Mouse (Mus musculus): ENCODE results near the gene Uox. TPM values are rescaled to one million over a fixed set of nuclear protein-coding genes. Genes with fewer than 3 reads are reported as not detected.

Uox gene
- not detected in 2 replicates for polyA plus RNA-seq (2014; fragmentation: Nextera tagmentation; extraction: Ambion mirVana)

GRCm38 (mm10) chr3:146570148-146570782 is at the start of gene Uox:
Uox (plus strand) TSS chr3:146570426.
- no peak within 1 kb of the TSS for H3K27ac ChIP-seq (ENCODE audit: low read depth)
- H3K4me2 ChIP-seq, result no peak within 1 kb of the TSS
- H3K4me1 ChIP-seq (ENCODE audit: insufficient read depth), result no peaks in the 10 kb centered on the region
- no peaks in the 10 kb centered on the region for H3K9me3 ChIP-seq (ENCODE audit: low read depth, low read length)
- no peak within 1 kb of the TSS for H3K4me3 ChIP-seq (ENCODE audit: low read depth, low read length)
- H3K27me3 ChIP-seq (ENCODE audit: insufficient read depth, low read length), result no peaks in the 10 kb centered on the region
- WGBS, result 60% methylated on average over 10 of the region's 10 CpGs
- TF ChIP-seq CTCF (IDR thresholded peaks at IDR 0.05; ENCODE audit: low read depth), result no peak
- H3K36me3 ChIP-seq (ENCODE audit: insufficient read depth), result no peaks in the 10 kb centered on the region
- H3K9ac ChIP-seq, result no peak within 1 kb of the TSS
- DNase-seq, result no peak
- no peak for ATAC-seq (ENCODE audit: insufficient read depth)

- peaks cover 25% of the 10 kb centered on the region for H3K36me3 ChIP-seq (ENCODE audit: insufficient read depth)
- H3K9me3 ChIP-seq (ENCODE audit: low read depth, low read length), result no peaks in the 10 kb centered on the region
- peak within 1 kb of the TSS; percentile 76 for H3K4me2 ChIP-seq
- H3K27me3 ChIP-seq (ENCODE audit: insufficient read depth, low read length), result no peaks in the 10 kb centered on the region
- no peak for TF ChIP-seq CTCF (IDR thresholded peaks at IDR 0.05; ENCODE audit: low read depth)
- ATAC-seq (ENCODE audit: insufficient read depth), result peak; percentile 96
- peak within 1 kb of the TSS; percentile 98 for H3K27ac ChIP-seq (ENCODE audit: low read depth)
- WGBS, result under 1% methylated on average over 63 of the region's 82 CpGs
- no peaks in the 10 kb centered on the region for H3K4me1 ChIP-seq (ENCODE audit: insufficient read depth)
- peak within 1 kb of the TSS; percentile 83 for H3K9ac ChIP-seq
- DNase-seq, result peak; percentile 97
- peak within 1 kb of the TSS; percentile 74 for H3K4me3 ChIP-seq (ENCODE audit: low read depth, low read length)
Observed at GRCm38 (mm10) chr3:146520798-146521651, 49.2 kb upstream of the Uox start, which contains the start of gene Rpf1. Rpf1 (minus strand) TSS chr3:146521429.

- no peak for ATAC-seq (ENCODE audit: insufficient read depth)
Observed at GRCm38 (mm10) chr3:146521652-146522020, 48.6 kb upstream of the Uox start.

GRCm38 (mm10) chr3:146528335-146528734 is 41.9 kb upstream of the Uox start:
- no peak overlapping the region for H3K4me2 ChIP-seq
- no peak for TF ChIP-seq CTCF (IDR thresholded peaks at IDR 0.05; ENCODE audit: low read depth)
- H3K27ac ChIP-seq (ENCODE audit: low read depth), result no peak overlapping the region
- H3K4me1 ChIP-seq (ENCODE audit: insufficient read depth), result no peaks in the 10 kb centered on the region
- H3K9ac ChIP-seq, result no peak overlapping the region
- no peaks in the 10 kb centered on the region for H3K36me3 ChIP-seq (ENCODE audit: insufficient read depth)
- DNase-seq (no peak), ATAC-seq (ENCODE audit: insufficient read depth) (no peak)
- H3K9me3 ChIP-seq (ENCODE audit: low read depth, low read length), result no peaks in the 10 kb centered on the region
- H3K4me3 ChIP-seq (ENCODE audit: low read depth, low read length), result no peak overlapping the region
- WGBS, result 45% methylated on average over 2 of the region's 2 CpGs
- no peaks in the 10 kb centered on the region for H3K27me3 ChIP-seq (ENCODE audit: insufficient read depth, low read length)

More at GRCm38 (mm10) chr3:146521652-146522020, 48.6 kb upstream of the Uox start:
- Histone ChIP-seq H3K27ac (ENCODE audit: low read depth) (peak overlapping the region; percentile 98), H3K9ac (peak overlapping the region; percentile 83), H3K4me2 (peak overlapping the region; percentile 76), H3K4me1 (ENCODE audit: insufficient read depth) (no peaks in the 10 kb centered on the region), H3K9me3 (ENCODE audit: low read depth, low read length) (no peaks in the 10 kb centered on the region), H3K36me3 (ENCODE audit: insufficient read depth) (peaks cover 25% of the 10 kb centered on the region), H3K27me3 (ENCODE audit: insufficient read depth, low read length) (no peaks in the 10 kb centered on the region), H3K4me3 (ENCODE audit: low read depth, low read length) (peak overlapping the region; percentile 74)
- no peak for DNase-seq
- WGBS, result 8% methylated on average over 8 of the region's 8 CpGs
- TF ChIP-seq CTCF (IDR thresholded peaks at IDR 0.05; ENCODE audit: low read depth), result no peak

GRCm38 (mm10) chr3:146534986-146535385 is 35.2 kb upstream of the Uox start:
- Histone ChIP-seq H3K27ac (ENCODE audit: low read depth) (no peak overlapping the region), H3K36me3 (ENCODE audit: insufficient read depth) (no peaks in the 10 kb centered on the region), H3K4me1 (ENCODE audit: insufficient read depth) (no peaks in the 10 kb centered on the region), H3K9me3 (ENCODE audit: low read depth, low read length) (no peaks in the 10 kb centered on the region), H3K4me3 (ENCODE audit: low read depth, low read length) (no peak overlapping the region), H3K4me2 (no peak overlapping the region), H3K27me3 (ENCODE audit: insufficient read depth, low read length) (no peaks in the 10 kb centered on the region), H3K9ac (no peak overlapping the region)
- ATAC-seq (ENCODE audit: insufficient read depth) (no peak), DNase-seq (no peak)
- TF ChIP-seq CTCF (IDR thresholded peaks at IDR 0.05; ENCODE audit: low read depth), result no peak
- 63% methylated on average over 6 of the region's 6 CpGs for WGBS

GRCm38 (mm10) chr3:146540521-146541273 is 29.5 kb upstream of the Uox start:
- Histone ChIP-seq H3K36me3 (ENCODE audit: insufficient read depth) (no peaks in the 10 kb centered on the region), H3K9me3 (ENCODE audit: low read depth, low read length) (no peaks in the 10 kb centered on the region), H3K27me3 (ENCODE audit: insufficient read depth, low read length) (no peaks in the 10 kb centered on the region), H3K9ac (no peak overlapping the region), H3K4me1 (ENCODE audit: insufficient read depth) (no peaks in the 10 kb centered on the region), H3K4me3 (ENCODE audit: low read depth, low read length) (no peak overlapping the region), H3K4me2 (no peak overlapping the region), H3K27ac (ENCODE audit: low read depth) (no peak overlapping the region)
- no peak for TF ChIP-seq CTCF (IDR thresholded peaks at IDR 0.05; ENCODE audit: low read depth)
- peak; percentile 9 for DNase-seq
- no peak for ATAC-seq (ENCODE audit: insufficient read depth)
- WGBS, result 34% methylated on average over 4 of the region's 4 CpGs

All from lung, embryonic 14.5 days (tissue).